Mouse (Mus musculus): ENCODE data around the gene Ptgs1. TPM values are rescaled to one million over a fixed set of nuclear protein-coding genes. Genes with fewer than 3 reads are reported as not detected.
A peak's percentile ranks its signal among the peaks of the same experiment; 100 is the strongest.

The Ptgs1 gene
- polyA plus RNA-seq, 1 experiment = 0.74 TPM

DNA sequence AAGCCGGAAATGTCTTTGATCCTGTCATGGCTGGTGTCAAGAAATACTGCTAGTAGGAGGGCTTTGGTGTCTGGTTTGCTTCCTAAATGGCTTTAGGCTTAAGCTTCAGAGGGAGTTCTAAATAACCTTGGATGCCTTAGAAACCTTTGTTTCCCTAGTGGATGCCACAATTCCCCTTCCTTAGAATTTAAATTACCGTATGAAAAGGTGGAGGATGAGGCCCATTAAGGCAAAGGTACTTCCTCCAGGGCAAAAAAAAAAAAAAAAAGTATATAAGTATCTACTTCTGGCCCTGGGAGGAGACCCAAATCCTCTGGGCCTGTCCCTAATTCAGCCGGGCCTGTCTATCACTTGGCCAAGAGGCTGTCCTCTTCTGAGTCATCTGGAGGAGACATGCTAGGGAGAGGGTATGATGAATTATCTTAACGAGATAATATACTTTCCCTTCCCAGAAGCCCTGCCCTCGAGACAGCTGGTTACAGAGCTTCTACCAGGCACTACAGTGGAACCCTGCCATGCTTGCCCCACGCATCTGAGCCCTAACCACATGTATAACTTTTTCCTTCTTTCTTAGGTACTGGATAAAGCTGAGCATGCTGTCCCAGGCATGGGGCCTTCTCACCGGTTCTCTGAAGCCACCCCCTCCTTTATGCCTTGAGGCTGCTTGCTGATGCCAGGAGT, 7.9 kb upstream of the Ptgs1 start:
- no peaks in the 10 kb centered on the region for H3K36me3 ChIP-seq (ENCODE audit: control insufficient read depth, insufficient read depth, low read length)
- TF ChIP-seq POLR2A (IDR thresholded peaks at IDR 0.05; ENCODE audit: control insufficient read depth, low read depth, low read length) = no peak
- TF ChIP-seq CTCF (IDR thresholded peaks at IDR 0.05; ENCODE audit: control insufficient read depth, insufficient read depth, insufficient replicate concordance, low read depth, low read length) = no peak
- H3K4me3 ChIP-seq (ENCODE audit: control insufficient read depth, low read depth, low read length) = no peak overlapping the region
- H3K27me3 ChIP-seq (ENCODE audit: control insufficient read depth, insufficient read depth, low read length) = no peaks in the 10 kb centered on the region
- no peaks in the 10 kb centered on the region for H3K4me1 ChIP-seq (ENCODE audit: control insufficient read depth, insufficient read depth, low read length)
- no peak overlapping the region for H3K27ac ChIP-seq (ENCODE audit: control insufficient read depth, insufficient read depth, low read depth, low read length)

DNA sequence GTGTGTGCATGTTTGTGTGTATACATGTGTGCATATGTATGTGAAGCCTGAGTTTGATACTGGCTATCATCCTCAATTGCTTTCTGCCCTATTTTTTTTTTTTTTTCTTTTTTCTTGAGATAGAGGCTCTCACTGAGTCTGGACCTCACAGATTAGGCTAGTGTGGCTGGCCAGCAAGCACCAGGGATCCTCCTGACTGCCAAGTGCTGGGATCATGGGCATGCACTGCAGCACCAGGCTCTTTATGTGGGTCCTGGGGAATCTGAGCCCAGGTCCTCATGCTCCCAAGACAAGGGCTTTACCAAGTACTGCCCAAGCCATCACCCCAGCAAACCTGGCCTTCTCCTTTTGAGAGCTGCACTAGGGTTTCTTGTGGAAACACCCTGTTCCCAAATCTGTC, 6.8 kb upstream of the Ptgs1 start:
- Histone ChIP-seq H3K27me3 (ENCODE audit: control insufficient read depth, insufficient read depth, low read length) (no peaks in the 10 kb centered on the region), H3K27ac (ENCODE audit: control insufficient read depth, insufficient read depth, low read depth, low read length) (no peak overlapping the region), H3K4me3 (ENCODE audit: control insufficient read depth, low read depth, low read length) (no peak overlapping the region), H3K36me3 (ENCODE audit: control insufficient read depth, insufficient read depth, low read length) (no peaks in the 10 kb centered on the region), H3K4me1 (ENCODE audit: control insufficient read depth, insufficient read depth, low read length) (no peaks in the 10 kb centered on the region)
- no peak for TF ChIP-seq POLR2A (IDR thresholded peaks at IDR 0.05; ENCODE audit: control insufficient read depth, low read depth, low read length)
- no peak for TF ChIP-seq CTCF (IDR thresholded peaks at IDR 0.05; ENCODE audit: control insufficient read depth, insufficient read depth, insufficient replicate concordance, low read depth, low read length)

DNA sequence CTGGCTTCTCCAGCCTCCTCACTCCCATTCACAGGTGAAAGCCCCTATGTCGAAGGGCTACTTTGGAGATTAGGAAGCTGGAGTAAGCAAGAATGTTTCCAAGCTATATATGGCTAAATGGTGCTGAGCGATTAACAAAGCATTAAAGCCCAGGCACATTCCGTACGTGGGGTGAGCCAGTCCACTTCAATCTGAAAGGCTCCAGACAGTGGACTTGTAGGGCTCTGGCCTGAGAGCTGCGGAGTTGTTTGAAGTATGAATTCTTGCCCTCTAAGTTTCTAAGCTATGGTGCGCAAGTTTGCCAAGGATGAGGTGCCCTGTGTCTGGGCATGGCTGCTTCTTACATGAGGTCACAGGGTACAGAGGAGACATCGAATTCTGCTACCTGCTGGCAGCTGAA, 6.1 kb upstream of the Ptgs1 start:
- H3K4me3 ChIP-seq (ENCODE audit: control insufficient read depth, low read depth, low read length) = no peak overlapping the region
- H3K4me1 ChIP-seq (ENCODE audit: control insufficient read depth, insufficient read depth, low read length) = no peaks in the 10 kb centered on the region
- TF ChIP-seq POLR2A (IDR thresholded peaks at IDR 0.05; ENCODE audit: control insufficient read depth, low read depth, low read length) (no peak), CTCF (IDR thresholded peaks at IDR 0.05; ENCODE audit: control insufficient read depth, insufficient read depth, insufficient replicate concordance, low read depth, low read length) (no peak)
- H3K27me3 ChIP-seq (ENCODE audit: control insufficient read depth, insufficient read depth, low read length) = no peaks in the 10 kb centered on the region
- H3K27ac ChIP-seq (ENCODE audit: control insufficient read depth, insufficient read depth, low read depth, low read length) = no peak overlapping the region
- H3K36me3 ChIP-seq (ENCODE audit: control insufficient read depth, insufficient read depth, low read length) = no peaks in the 10 kb centered on the region

DNA sequence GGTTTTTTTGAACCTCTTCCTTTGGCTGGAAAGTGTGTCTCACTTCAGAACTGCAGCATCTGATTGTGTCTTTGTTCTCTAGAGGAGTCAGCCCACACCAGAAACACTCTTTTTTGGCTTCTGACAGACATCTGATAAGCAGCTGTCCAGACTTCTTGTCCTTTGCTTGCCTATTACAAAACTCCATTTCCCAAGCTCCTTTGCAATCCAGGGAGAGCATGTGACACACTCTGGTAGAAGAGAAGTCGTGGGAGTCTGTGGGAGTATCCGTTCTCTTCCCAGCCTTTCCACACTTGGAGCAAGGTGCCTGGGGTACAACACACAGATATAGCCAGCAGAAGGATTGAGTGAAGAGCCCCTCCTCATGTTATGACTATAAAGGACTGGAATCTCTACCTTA, 5.6 kb upstream of the Ptgs1 start:
- Histone ChIP-seq H3K27ac (ENCODE audit: control insufficient read depth, insufficient read depth, low read depth, low read length) (no peak overlapping the region), H3K27me3 (ENCODE audit: control insufficient read depth, insufficient read depth, low read length) (no peaks in the 10 kb centered on the region), H3K4me3 (ENCODE audit: control insufficient read depth, low read depth, low read length) (no peak overlapping the region), H3K4me1 (ENCODE audit: control insufficient read depth, insufficient read depth, low read length) (no peaks in the 10 kb centered on the region), H3K36me3 (ENCODE audit: control insufficient read depth, insufficient read depth, low read length) (no peaks in the 10 kb centered on the region)
- TF ChIP-seq CTCF (IDR thresholded peaks at IDR 0.05; ENCODE audit: control insufficient read depth, insufficient read depth, insufficient replicate concordance, low read depth, low read length) (no peak), POLR2A (IDR thresholded peaks at IDR 0.05; ENCODE audit: control insufficient read depth, low read depth, low read length) (no peak)

DNA sequence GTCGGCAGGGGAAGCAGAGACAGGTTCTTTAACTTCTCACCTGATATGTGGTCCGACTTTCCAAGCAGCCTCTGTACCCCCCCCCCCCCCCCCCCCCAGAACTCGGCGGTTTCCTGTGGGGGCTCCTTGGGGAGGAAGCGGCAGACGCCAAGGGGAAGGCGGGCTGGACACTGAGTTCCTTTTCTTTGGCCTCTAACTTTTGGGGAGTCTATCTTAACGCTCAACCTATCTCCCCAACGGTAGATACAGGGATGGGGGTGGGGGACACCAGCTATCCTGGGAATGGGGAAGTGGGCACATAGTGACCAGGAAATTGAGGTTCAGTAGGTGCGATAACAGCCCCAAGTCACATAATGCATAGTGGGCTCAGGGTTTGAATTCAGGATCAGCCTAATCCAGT, 741 bp downstream of the Ptgs1 start:
- Histone ChIP-seq H3K27ac (ENCODE audit: control insufficient read depth, insufficient read depth, low read depth, low read length) (no peak overlapping the region), H3K36me3 (ENCODE audit: control insufficient read depth, insufficient read depth, low read length) (no peaks in the 10 kb centered on the region), H3K4me1 (ENCODE audit: control insufficient read depth, insufficient read depth, low read length) (peaks cover 5% of the 10 kb centered on the region), H3K27me3 (ENCODE audit: control insufficient read depth, insufficient read depth, low read length) (no peaks in the 10 kb centered on the region), H3K4me3 (ENCODE audit: control insufficient read depth, low read depth, low read length) (peak overlapping the region; percentile 14)
- TF ChIP-seq CTCF (IDR thresholded peaks at IDR 0.05; ENCODE audit: control insufficient read depth, insufficient read depth, insufficient replicate concordance, low read depth, low read length) = no peak
- TF ChIP-seq POLR2A (IDR thresholded peaks at IDR 0.05; ENCODE audit: control insufficient read depth, low read depth, low read length) = no peak

DNA sequence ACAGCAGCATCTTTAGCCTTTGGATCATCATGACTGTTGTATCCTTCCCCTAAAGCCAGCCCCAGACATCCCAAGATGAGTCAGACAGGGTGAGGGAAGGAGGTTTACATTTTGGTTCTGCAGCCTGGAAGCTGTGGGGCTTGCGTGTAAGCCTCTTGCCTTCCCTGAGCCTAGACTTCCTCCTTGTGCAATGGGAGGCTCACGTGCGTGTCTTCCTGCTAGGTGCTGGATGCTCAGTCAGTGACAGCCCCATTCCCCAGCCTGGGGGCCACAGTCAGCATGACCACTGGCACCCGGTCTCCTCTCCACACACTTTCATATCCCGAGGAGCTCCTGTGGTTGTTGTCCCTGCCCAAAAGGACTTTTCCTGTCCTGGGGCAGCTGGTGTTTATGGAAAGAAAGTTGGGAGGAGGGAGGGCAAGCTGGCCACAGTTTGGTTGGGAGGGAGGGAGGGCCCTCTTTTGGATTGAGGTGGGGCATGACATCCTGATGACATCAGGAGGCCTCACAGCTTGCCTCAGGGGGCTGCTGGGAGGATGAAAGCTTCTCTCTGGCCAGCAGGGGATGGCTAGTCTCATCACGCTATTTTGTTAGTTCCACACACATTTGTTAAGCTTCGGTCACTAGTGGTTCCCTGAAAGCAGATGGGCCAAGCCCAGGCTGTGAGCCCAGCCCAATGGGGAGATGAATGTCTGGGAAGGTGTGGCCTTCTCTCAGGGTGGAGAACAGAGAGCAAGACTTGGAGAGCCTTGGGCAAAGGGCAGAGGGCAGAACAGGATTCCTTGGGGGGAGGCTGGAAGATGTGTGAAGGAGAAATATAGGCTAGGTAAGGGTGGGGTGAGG, 4.5 kb downstream of the Ptgs1 start:
- TF ChIP-seq CTCF (IDR thresholded peaks at IDR 0.05; ENCODE audit: control insufficient read depth, insufficient read depth, insufficient replicate concordance, low read depth, low read length) = no peak
- TF ChIP-seq POLR2A (IDR thresholded peaks at IDR 0.05; ENCODE audit: control insufficient read depth, low read depth, low read length) = no peak
- H3K36me3 ChIP-seq (ENCODE audit: control insufficient read depth, insufficient read depth, low read length) = no peaks in the 10 kb centered on the region
- H3K27ac ChIP-seq (ENCODE audit: control insufficient read depth, insufficient read depth, low read depth, low read length) = no peak overlapping the region
- no peak overlapping the region for H3K4me3 ChIP-seq (ENCODE audit: control insufficient read depth, low read depth, low read length)
- H3K27me3 ChIP-seq (ENCODE audit: control insufficient read depth, insufficient read depth, low read length) = no peaks in the 10 kb centered on the region
- peaks cover 5% of the 10 kb centered on the region for H3K4me1 ChIP-seq (ENCODE audit: control insufficient read depth, insufficient read depth, low read length)

DNA sequence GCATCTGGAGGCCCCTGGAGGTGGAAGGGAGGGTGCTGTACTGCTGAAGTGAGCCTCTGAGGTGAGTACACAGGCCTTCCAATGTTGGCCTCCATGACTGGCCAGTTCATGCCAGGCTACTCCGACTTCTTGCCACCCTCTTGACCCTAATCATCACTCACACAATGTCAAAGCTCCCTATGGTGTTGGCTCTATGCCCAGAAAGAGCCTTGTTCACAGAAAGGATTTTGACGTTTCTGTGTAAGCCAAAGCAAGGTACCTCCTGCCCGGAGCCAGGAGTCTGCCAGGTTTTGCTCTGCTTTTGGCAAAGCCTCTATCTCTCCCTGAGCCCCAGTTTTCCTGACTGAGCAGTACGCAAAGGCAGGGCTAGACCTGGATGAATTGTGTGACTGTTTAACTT, 5.7 kb downstream of the Ptgs1 start:
- no peak overlapping the region for H3K27ac ChIP-seq (ENCODE audit: control insufficient read depth, insufficient read depth, low read depth, low read length)
- H3K36me3 ChIP-seq (ENCODE audit: control insufficient read depth, insufficient read depth, low read length) = no peaks in the 10 kb centered on the region
- H3K4me3 ChIP-seq (ENCODE audit: control insufficient read depth, low read depth, low read length) = no peak overlapping the region
- H3K27me3 ChIP-seq (ENCODE audit: control insufficient read depth, insufficient read depth, low read length) = no peaks in the 10 kb centered on the region
- TF ChIP-seq CTCF (IDR thresholded peaks at IDR 0.05; ENCODE audit: control insufficient read depth, insufficient read depth, insufficient replicate concordance, low read depth, low read length) (no peak), POLR2A (IDR thresholded peaks at IDR 0.05; ENCODE audit: control insufficient read depth, low read depth, low read length) (no peak)
- no peaks in the 10 kb centered on the region for H3K4me1 ChIP-seq (ENCODE audit: control insufficient read depth, insufficient read depth, low read length)

All from testis, adult 2 months (tissue).